Mouse (Mus musculus) lung, embryonic 14.5 days (tissue): Measurements from ENCODE around the gene Pfkp. TPM values are rescaled to one million over a fixed set of nuclear protein-coding genes. Genes with fewer than 3 reads are reported as not detected.

Experiments
- ATAC-seq: fragments of 200-750 bp; cut with Nextera tagmentation; 2 replicates; pipeline ENCODE4 v1.8.0; 2017; ENCODE audit warnings: mild to moderate bottlenecking, moderate TSS enrichment, moderate library complexity; ENCODE audit not compliant: insufficient read depth
- DNase-seq: peaks from one replicate; pipeline ENCODE4 v3.0.0-alpha.2; 2015
- H3K27ac ChIP-seq: fragments of 300-500 bp; sonication (generic); 2 replicates; pipeline ENCODE4 v1.5.1; 2014; ENCODE audit warnings: low read depth, mild to moderate bottlenecking, moderate library complexity
- H3K27me3 ChIP-seq: fragments of 300-500 bp; sonication (generic); 2 replicates; pipeline ENCODE4 v1.6.1; 2014; ENCODE audit warnings: low read length, control low read depth; ENCODE audit not compliant: insufficient read depth
- H3K36me3 ChIP-seq: fragments of 300-500 bp; sonication (generic); 2 replicates; pipeline ENCODE4 v1.6.1; 2014; ENCODE audit warnings: control low read depth; ENCODE audit not compliant: insufficient read depth
- H3K4me1 ChIP-seq: fragments of 300-500 bp; sonication (generic); 2 replicates; pipeline ENCODE4 v1.6.1; 2014; ENCODE audit warnings: antibody characterized with exemption, control low read depth; ENCODE audit not compliant: insufficient read depth
- H3K4me2 ChIP-seq: fragments of 300-500 bp; sonication (generic); 2 replicates; pipeline ENCODE4 v1.6.1; 2014; ENCODE audit warnings: mild to moderate bottlenecking
- H3K4me3 ChIP-seq: fragments of 300-500 bp; sonication (generic); 2 replicates; pipeline ENCODE4 v1.5.1; 2014; ENCODE audit warnings: low read depth, low read length
- H3K9ac ChIP-seq: fragments of 300-500 bp; sonication (generic); 2 replicates; pipeline ENCODE4 v1.6.1; 2014
- H3K9me3 ChIP-seq: fragments of 300-500 bp; sonication (generic); 2 replicates; pipeline ENCODE4 v1.6.1; 2016; ENCODE audit warnings: low read depth, low read length, control low read depth
- CTCF ChIP-seq: IDR thresholded peaks from 2 replicates; pipeline ENCODE4 v1.5.1; 2016; ENCODE audit warnings: antibody characterized with exemption, low read depth
- WGBS: fragments of 180-500 bp; shearing (Covaris S2); extraction: QIAGEN DNeasy Blood & Tissue Kit; methylation state at CpG from one replicate; pipeline ENCODE4 v1.1.7; 2014; 5-methylcytosine and 5-hydroxymethylcytosine counted together
- polyA plus RNA-seq: library from polyadenylated mRNA; unstranded; fragments of >200 nt; fragmentation: Nextera tagmentation; extraction: Ambion mirVana; gene quantifications from 2 replicates; pipeline ENCODE4 v1.2.1, GENCODE M21; 2014

Pfkp gene
- polyA plus RNA-seq, 1 experiment from 2014 or later, result 20.0 TPM

DNA sequence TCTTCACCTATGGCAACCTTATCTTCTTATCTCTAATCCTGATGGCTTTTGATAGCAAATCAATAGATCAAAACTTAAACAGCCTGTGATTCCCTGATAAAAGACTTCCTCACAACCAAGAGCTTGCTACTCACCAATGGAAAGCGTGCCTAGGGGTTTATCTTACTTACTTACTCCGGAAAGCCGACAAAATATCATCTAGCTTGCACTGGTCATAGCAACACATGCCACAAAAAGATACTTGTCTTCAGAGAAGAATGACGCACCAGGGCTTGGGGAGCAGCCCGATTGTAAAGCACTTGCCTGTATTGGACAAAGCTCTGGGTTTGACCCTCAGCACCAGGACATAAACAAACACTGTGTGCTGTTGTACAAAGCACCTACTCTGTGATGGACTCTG is 4.6 kb downstream of the Pfkp start:
- no peaks in the 10 kb centered on the region for H3K4me1 ChIP-seq
- H3K36me3 ChIP-seq, result no peaks in the 10 kb centered on the region
- ATAC-seq (no peak), DNase-seq (no peak)
- whole genome bisulfite sequencing, result 72% methylated on average over 5 of the region's 5 CpGs
- no peak for TF ChIP-seq CTCF
- no peak overlapping the region for H3K4me3 ChIP-seq
- H3K27ac ChIP-seq, result no peak overlapping the region
- H3K9me3 ChIP-seq, result no peaks in the 10 kb centered on the region
- no peak overlapping the region for H3K9ac ChIP-seq
- H3K4me2 ChIP-seq, result no peak overlapping the region
- no peaks in the 10 kb centered on the region for H3K27me3 ChIP-seq

DNA sequence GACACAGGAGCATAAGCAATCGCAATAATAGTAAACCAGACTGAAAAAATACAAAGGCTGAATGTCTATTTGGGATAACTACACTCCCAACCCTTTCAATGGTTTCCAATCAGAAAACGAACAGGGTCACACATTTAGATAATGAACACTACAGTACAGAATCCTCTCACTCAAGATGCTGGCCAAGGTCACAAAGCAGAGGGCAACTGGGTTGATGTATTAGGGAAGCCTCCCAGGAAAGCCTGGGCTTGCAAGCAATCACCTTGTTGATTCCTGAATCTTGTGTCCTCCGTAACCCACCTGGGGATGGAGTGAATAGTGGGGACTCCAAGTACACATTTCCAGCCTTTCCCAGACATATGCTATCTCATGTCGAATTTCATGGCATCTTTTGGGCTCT is 5.6 kb downstream of the Pfkp start:
- H3K4me2 ChIP-seq, result no peak overlapping the region
- no peak for DNase-seq
- ATAC-seq, result no peak

DNA sequence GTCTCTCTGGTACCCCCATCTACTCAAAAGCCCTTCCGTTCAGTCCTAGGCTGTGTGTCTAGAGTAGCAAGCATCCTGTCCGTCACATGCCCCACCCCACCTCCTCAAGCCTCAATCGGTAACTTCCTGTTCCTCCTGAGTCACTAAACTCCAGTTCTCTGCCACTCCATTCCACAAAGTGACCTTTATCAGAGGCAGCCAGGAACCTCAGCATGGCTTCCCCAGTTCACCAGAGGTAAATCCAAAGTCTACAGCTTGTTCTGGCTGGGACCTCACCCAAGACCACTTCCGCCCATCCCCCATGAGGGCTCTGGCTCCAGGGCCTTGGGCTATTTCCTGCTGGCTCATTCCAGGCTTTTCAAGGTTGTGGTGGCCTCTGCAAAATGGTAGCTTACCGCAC is 6.1 kb downstream of the Pfkp start:
- no peaks in the 10 kb centered on the region for H3K4me1 ChIP-seq
- no peaks in the 10 kb centered on the region for H3K9me3 ChIP-seq
- WGBS, result 74% methylated on average over 5 of the region's 5 CpGs
- no peaks in the 10 kb centered on the region for H3K36me3 ChIP-seq
- no peak overlapping the region for H3K4me3 ChIP-seq
- H3K4me2 ChIP-seq, result no peak overlapping the region
- H3K27me3 ChIP-seq, result no peaks in the 10 kb centered on the region
- no peak overlapping the region for H3K9ac ChIP-seq
- H3K27ac ChIP-seq, result no peak overlapping the region
- DNase-seq, result no peak
- no peak for TF ChIP-seq CTCF
- ATAC-seq, result no peak

More for the DNA sequence above, 5.6 kb downstream of the Pfkp start:
- Histone ChIP-seq H3K27ac (no peak overlapping the region), H3K4me1 (no peaks in the 10 kb centered on the region), H3K9ac (no peak overlapping the region), H3K4me3 (no peak overlapping the region), H3K27me3 (no peaks in the 10 kb centered on the region), H3K36me3 (no peaks in the 10 kb centered on the region), H3K9me3 (no peaks in the 10 kb centered on the region)
- TF ChIP-seq CTCF, result no peak
- 89% methylated on average over 4 of the region's 4 CpGs for WGBS

DNA sequence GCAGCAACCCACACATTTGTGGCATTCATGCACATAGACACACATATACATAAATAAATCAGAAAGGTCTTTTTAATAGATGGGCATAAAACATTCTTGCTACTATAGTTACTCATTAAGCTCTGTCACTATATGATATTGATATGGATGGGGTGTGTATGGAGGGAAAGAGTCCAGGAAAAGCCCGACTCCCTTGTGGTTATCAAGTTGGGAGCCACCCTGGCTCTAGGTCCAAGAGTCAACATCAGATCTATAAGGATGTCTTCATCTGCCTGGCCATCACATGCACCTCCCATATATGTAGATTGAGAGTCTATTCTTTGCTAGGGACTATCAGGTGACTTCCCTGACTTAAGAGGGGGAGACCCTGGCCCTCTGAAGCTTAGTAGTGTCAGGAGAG is 7.1 kb downstream of the Pfkp start:
- DNase-seq (no peak), ATAC-seq (no peak)
- H3K4me1 ChIP-seq, result 0 out of 2 replicates have a peak, but pooled peaks cover 2% of the 10 kb centered on the region
- H3K4me2 ChIP-seq, result no peak overlapping the region
- no peaks in the 10 kb centered on the region for H3K36me3 ChIP-seq
- H3K9me3 ChIP-seq, result no peaks in the 10 kb centered on the region
- no peak for TF ChIP-seq CTCF
- no peak overlapping the region for H3K9ac ChIP-seq
- 72% methylated on average over 1 of the region's 1 CpGs for WGBS
- H3K27me3 ChIP-seq, result no peaks in the 10 kb centered on the region
- no peak overlapping the region for H3K4me3 ChIP-seq
- H3K27ac ChIP-seq, result no peak overlapping the region

DNA sequence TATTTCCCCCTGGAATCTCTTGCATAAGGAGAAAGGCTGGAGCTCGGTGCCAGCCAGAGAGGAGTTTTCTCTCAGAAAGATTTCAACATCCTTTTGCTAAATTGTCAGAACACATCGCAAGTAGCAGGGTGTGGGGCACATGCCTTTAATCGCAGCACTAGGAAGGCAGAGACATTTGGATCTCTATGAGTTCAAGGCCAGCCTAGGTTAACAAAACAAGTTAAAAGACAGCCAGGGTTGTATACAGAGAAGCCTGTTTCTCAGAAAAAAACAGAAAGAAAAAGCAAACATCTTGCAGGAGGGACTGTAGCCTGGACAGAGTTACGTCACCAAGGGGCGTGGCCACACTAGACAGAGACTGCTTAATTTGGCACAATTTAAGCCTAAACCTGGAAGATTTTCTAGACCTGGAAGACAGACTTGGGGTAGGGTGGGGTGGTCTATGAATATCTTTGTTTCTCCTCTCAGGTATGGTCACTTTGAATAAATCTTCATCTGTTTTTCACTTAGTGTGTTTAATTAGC is 9.0 kb downstream of the Pfkp start:
- H3K4me2 ChIP-seq, result no peak overlapping the region
- H3K27me3 ChIP-seq, result no peaks in the 10 kb centered on the region
- no peaks in the 10 kb centered on the region for H3K36me3 ChIP-seq
- no peaks in the 10 kb centered on the region for H3K9me3 ChIP-seq
- 63% methylated on average over 5 of the region's 5 CpGs for WGBS
- DNase-seq, result peak; percentile 21
- peaks cover 5% of the 10 kb centered on the region; the same call in 1 of the 2 replicates for H3K4me1 ChIP-seq
- TF ChIP-seq CTCF, result no peak
- no peak overlapping the region for H3K27ac ChIP-seq
- no peak for ATAC-seq
- H3K4me3 ChIP-seq, result no peak overlapping the region
- H3K9ac ChIP-seq, result no peak overlapping the region

DNA sequence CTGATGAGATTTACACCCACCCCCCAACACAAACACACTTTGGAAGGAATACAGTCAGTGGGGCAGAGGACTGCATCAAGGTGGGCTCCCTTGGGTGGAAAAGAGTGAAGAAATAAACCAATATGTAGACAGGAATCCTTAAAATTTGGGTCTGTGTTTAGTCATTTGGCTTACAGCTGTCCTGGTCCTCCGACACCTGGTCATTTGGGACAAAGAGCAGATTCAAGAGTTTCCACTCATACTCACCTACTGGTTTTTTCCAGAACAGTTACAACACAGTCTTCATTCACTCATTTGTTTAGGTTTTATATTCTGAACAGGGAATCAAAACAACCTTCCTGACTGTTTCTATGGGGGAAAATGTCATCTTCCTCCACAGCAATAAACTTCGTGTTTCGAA is 9.6 kb downstream of the Pfkp start:
- Histone ChIP-seq H3K4me3 (no peak overlapping the region), H3K9me3 (no peaks in the 10 kb centered on the region), H3K4me2 (no peak overlapping the region), H3K4me1 (peaks cover 5% of the 10 kb centered on the region; the same call in 1 of the 2 replicates), H3K27ac (no peak overlapping the region), H3K36me3 (no peaks in the 10 kb centered on the region), H3K9ac (no peak overlapping the region), H3K27me3 (no peaks in the 10 kb centered on the region)
- no peak for TF ChIP-seq CTCF
- DNase-seq (no peak), ATAC-seq (no peak)
- WGBS, result 90% methylated on average over 3 of the region's 3 CpGs

DNA sequence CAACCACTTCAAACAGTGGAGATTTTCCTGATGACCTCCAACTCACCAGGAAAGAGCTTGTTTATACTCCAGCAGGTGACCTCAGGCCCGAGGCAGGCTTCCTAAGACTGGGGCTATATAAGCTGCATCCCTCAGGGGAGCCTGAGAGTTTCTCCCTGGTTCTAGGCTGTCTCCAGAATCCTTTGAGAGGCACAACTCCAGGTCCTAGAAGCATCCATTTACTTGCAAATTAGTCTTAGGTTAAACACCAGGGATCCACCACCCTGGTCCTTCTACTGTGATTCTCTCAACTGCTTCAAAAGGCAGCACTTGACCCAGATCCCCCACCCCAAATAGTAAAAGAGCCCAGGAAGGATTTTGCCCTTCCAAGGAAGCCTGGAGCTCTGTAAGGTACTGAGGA is 10.2 kb downstream of the Pfkp start:
- Histone ChIP-seq H3K36me3 (no peaks in the 10 kb centered on the region), H3K4me1 (peaks cover 6% of the 10 kb centered on the region; the same call in 1 of the 2 replicates), H3K9ac (no peak overlapping the region), H3K9me3 (no peaks in the 10 kb centered on the region), H3K27me3 (no peaks in the 10 kb centered on the region), H3K4me3 (no peak overlapping the region), H3K4me2 (no peak overlapping the region), H3K27ac (no peak overlapping the region)
- no peak for ATAC-seq
- 26% methylated on average over 1 of the region's 1 CpGs for WGBS
- no peak for TF ChIP-seq CTCF
- no peak for DNase-seq

DNA sequence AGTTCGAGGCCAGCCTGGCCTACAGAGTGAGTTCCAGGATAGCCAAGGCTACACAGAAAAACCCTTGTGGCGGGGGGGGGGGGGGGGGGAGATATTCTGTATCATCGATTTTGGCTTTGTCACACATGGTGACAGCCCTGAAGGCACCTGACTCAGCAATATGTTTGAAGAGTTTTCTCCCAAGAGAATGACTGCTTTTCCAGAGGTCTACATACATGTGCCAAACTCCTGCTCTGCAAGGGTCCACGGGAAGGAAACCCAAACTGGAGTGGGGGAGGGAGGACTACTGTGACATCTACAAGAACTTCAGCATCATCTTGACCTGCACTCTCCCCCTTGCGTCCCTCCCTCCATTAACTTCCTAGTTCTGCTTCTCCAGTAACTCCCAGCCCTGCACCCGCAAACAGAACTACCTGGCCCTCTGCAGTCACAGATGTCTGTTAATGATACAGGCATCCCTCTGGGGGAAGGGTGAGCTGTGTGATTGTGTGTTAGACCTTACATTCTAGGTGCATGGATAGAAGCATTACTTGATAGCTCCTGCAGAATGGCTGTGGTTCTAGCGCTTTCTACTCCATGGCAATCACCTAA is 10.9 kb downstream of the Pfkp start:
- ATAC-seq, result no peak
- 85% methylated on average over 6 of the region's 7 CpGs for WGBS

More for the DNA sequence above, 10.9 kb downstream of the Pfkp start:
- no peak for DNase-seq
- H3K4me2 ChIP-seq, result no peak overlapping the region
- TF ChIP-seq CTCF, result no peak
- no peak overlapping the region for H3K9ac ChIP-seq
- H3K27me3 ChIP-seq, result no peaks in the 10 kb centered on the region
- H3K4me3 ChIP-seq, result no peak overlapping the region
- H3K9me3 ChIP-seq, result no peaks in the 10 kb centered on the region
- H3K27ac ChIP-seq, result no peak overlapping the region
- H3K36me3 ChIP-seq, result no peaks in the 10 kb centered on the region
- peaks cover 10% of the 10 kb centered on the region for H3K4me1 ChIP-seq
